Mouse (Mus musculus) adrenal gland, adult 8-10 months (tissue): ENCODE measurements around the gene Olfr1039. TPM values are rescaled to one million over a fixed set of nuclear protein-coding genes. Genes with fewer than 3 reads are reported as not detected.
"Not testable (repeated sequence)": the region's sequence is repeated elsewhere in the genome, so short reads cannot be mapped to it uniquely, and the experiment has no call there.

Experiments
- DNase-seq: peaks from one replicate; pipeline ENCODE4 v3.0.0; 2022
- total RNA-seq, 4 experiments: library from RNA; stranded (reverse); gene quantifications; 2 replicates each; pipeline ENCODE4 v1.2.4; 2022

Gene Olfr1039
- not detected for total RNA-seq

- DNase-seq = no peak
Observed at GRCm38 (mm10) chr2:86135828-86136227, at the start of gene Olfr1039. Gene Olfr1039 (minus strand): TSS chr2:86135928.

- no peak for DNase-seq
Observed at GRCm38 (mm10) chr2:86179950-86180349, 44.2 kb upstream of the Olfr1039 start.

GRCm38 (mm10) chr2:86177720-86178119 lies 42.0 kb upstream of the Olfr1039 start, which contains the start of gene Olfr1044:
Gene Olfr1044 (minus strand): TSS chr2:86177820.
- no peak for DNase-seq

- not testable (repeated sequence) for DNase-seq
Observed at GRCm38 (mm10) chr2:86175422-86175821, 39.7 kb upstream of the Olfr1039 start.

- no peak for DNase-seq
Observed at GRCm38 (mm10) chr2:86167422-86167821, 31.7 kb upstream of the Olfr1039 start, which contains the start of gene Olfr1043. Gene Olfr1043 (minus strand): TSS chr2:86167522.

GRCm38 (mm10) chr2:86161738-86162137 lies 26.0 kb upstream of the Olfr1039 start, which contains the start of gene Olfr1042:
Gene Olfr1042 (minus strand): TSS chr2:86161838.
- DNase-seq = no peak

- DNase-seq = no peak
Observed at GRCm38 (mm10) chr2:86146632-86147031, 10.9 kb upstream of the Olfr1039 start, which contains the start of gene Olfr1040. Gene Olfr1040 (minus strand): TSS chr2:86146732.

- no peak for DNase-seq
Observed at GRCm38 (mm10) chr2:86087285-86087684, 48.4 kb downstream of the Olfr1039 start, which contains the start of gene Olfr1037. Gene Olfr1037 (minus strand): TSS chr2:86087385.

GRCm38 (mm10) chr2:86080478-86080877 lies 55.2 kb downstream of the Olfr1039 start:
- DNase-seq = not testable (repeated sequence)

Other genes starting within 250 kb of the Olfr1039 start
- not detected for gene Olfr1024, start 230.9 kb downstream of the Olfr1039 start, total RNA-seq
- not detected for gene Olfr1025-ps1, start 220.7 kb downstream of the Olfr1039 start, total RNA-seq
- gene Olfr1026, start 214.4 kb downstream of the Olfr1039 start, total RNA-seq = not detected
- gene Olfr1028, start 185.5 kb downstream of the Olfr1039 start, total RNA-seq = not detected
- gene Olfr1029, start 162.0 kb downstream of the Olfr1039 start, total RNA-seq = not detected
- not detected for gene Olfr1030, start 156.7 kb downstream of the Olfr1039 start, total RNA-seq
- gene Olfr1031, start 145.6 kb downstream of the Olfr1039 start, total RNA-seq = not detected
- not detected for gene Olfr1032, start 130.4 kb downstream of the Olfr1039 start, total RNA-seq
- 1 to 10 TPM; 1.4 to 3.2 (median 1.8) TPM for gene Olfr1033, start 115.3 kb downstream of the Olfr1039 start, total RNA-seq
- gene Olfr1034, start 90.1 kb downstream of the Olfr1039 start, total RNA-seq = under 1 TPM; 0.13 to 0.25 (median 0.14) TPM
- gene Olfr1036, start 61.9 kb downstream of the Olfr1039 start, total RNA-seq = not detected
- gene Olfr1037, start 48.5 kb downstream of the Olfr1039 start, total RNA-seq = not detected
- gene Olfr1040, start 10.8 kb upstream of the Olfr1039 start, total RNA-seq = not detected
- gene Olfr1042, start 25.9 kb upstream of the Olfr1039 start, total RNA-seq = not detected
- not detected for gene Olfr1043, start 31.6 kb upstream of the Olfr1039 start, total RNA-seq
- gene Olfr1044, start 41.9 kb upstream of the Olfr1039 start, total RNA-seq = not detected
- gene Olfr52, start 49.8 kb upstream of the Olfr1039 start, total RNA-seq = not detected
- not detected for gene Olfr1045, start 67.1 kb upstream of the Olfr1039 start, total RNA-seq
- not detected for gene Olfr1046, start 83.4 kb upstream of the Olfr1039 start, total RNA-seq
- not detected for gene Olfr1047, start 95.5 kb upstream of the Olfr1039 start, total RNA-seq
- gene Olfr1048, start 104.4 kb upstream of the Olfr1039 start, total RNA-seq = not detected
- not detected for gene Olfr1049, start 122.4 kb upstream of the Olfr1039 start, total RNA-seq
- not detected for gene Olfr1051, start 143.2 kb upstream of the Olfr1039 start, total RNA-seq
- not detected for gene Olfr1052, start 156.5 kb upstream of the Olfr1039 start, total RNA-seq
- gene Olfr1053, start 179.4 kb upstream of the Olfr1039 start, total RNA-seq = not detected
- gene Olfr1054, start 199.5 kb upstream of the Olfr1039 start, total RNA-seq = not detected
- not detected for gene Olfr1055, start 214.4 kb upstream of the Olfr1039 start, total RNA-seq
- not detected for gene Olfr1056, start 226.5 kb upstream of the Olfr1039 start, total RNA-seq
- not detected for gene Olfr1057, start 242.5 kb upstream of the Olfr1039 start, total RNA-seq